Mouse (Mus musculus): ENCODE data around the gene Slc35e2. TPM values are rescaled to one million over a fixed set of nuclear protein-coding genes. Genes with fewer than 3 reads are reported as not detected.
"Not testable (repeated sequence)": the region's sequence is repeated elsewhere in the genome, so short reads cannot be mapped to it uniquely, and the experiment has no call there.

Gene Slc35e2
- polyA plus RNA-seq, 1 experiment from 2014 or later: 3.1 TPM

DNA sequence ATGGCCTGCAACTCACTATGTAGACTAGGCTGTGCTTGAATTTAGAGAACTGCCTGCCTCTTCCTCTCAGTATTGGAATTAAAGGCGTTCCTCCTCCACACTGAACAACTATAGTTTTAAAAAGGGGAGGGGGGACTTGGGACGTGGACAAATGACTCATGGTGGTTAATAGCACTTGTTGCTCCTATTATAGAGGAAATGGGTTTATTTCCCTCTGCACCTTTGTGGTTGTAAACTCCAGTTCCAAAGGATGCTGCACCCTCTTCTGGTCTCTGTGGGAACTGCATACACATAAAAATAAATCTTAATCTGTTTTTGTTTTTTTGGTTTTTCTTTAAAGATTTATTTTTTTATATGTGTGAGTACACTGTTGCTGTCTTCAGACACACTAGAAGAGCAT, 33.0 kb upstream of the Slc35e2 start:
- H3K27ac ChIP-seq (ENCODE audit: low read length): no peak overlapping the region
- H3K4me3 ChIP-seq (ENCODE audit: low read depth, low read length): no peak overlapping the region
- WGBS: 18% methylated on average over 2 of the region's 2 CpGs
- no peak for ATAC-seq
- TF ChIP-seq EP300 (IDR thresholded peaks at IDR 0.05) (0 out of 2 replicates have a peak, but pooled peaks have one; percentile 38), CTCF (IDR thresholded peaks at IDR 0.05) (peak; percentile 82)
- H3K36me3 ChIP-seq (ENCODE audit: insufficient read depth, low read length): no peaks in the 10 kb centered on the region
- H3K9me3 ChIP-seq (ENCODE audit: low read length): no peaks in the 10 kb centered on the region
- no peak overlapping the region for H3K4me2 ChIP-seq (replicated peaks; ENCODE audit: low read depth, low read length)
- DNase-seq (ENCODE audit: low spot score): peak; percentile 70
- H3K9ac ChIP-seq (replicated peaks; ENCODE audit: low read depth): no peak overlapping the region
- no peaks in the 10 kb centered on the region for H3K27me3 ChIP-seq (replicated peaks; ENCODE audit: insufficient read depth, low read length)
- H3K4me1 ChIP-seq (ENCODE audit: insufficient read depth, low read depth, low read length): peaks cover 13% of the 10 kb centered on the region; the same call in 1 of the 2 replicates

DNA sequence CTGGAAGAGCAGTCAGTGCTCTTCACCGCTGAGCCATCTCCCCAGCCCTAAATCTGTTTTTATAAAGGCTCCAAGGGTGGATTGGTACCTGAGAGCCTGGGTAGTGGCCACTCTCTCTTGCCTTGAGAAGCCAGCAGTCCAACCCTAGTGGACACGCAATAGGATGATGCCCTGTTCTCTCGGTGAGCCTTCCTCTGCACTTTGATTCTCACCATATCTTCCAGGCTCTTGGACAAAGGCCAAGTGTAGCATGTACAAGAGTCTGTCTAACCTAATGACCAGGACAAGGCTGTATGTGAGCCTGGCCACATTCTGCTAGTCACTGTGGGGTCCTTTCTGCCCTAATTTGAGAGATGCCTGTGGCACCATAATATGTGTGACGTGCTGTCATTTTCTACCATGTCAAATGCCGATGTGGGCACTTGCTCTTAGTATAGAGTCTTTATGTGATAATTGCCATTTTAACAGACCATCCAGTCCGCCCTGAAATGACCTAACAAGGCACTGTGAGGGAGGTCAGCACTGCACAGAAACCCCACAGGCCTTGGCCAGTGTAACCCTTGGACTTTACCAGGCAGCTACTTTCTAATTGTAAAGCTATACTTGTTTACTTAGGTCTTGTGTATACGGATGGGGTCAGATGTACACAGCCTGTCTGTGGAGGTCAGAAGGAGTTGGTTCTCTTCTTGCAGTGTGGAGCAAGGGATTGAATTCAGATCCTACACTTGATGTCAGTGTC, 32.4 kb upstream of the Slc35e2 start:
- Histone ChIP-seq H3K27me3 (replicated peaks; ENCODE audit: insufficient read depth, low read length) (no peaks in the 10 kb centered on the region), H3K4me3 (ENCODE audit: low read depth, low read length) (no peak overlapping the region), H3K36me3 (ENCODE audit: insufficient read depth, low read length) (no peaks in the 10 kb centered on the region), H3K27ac (ENCODE audit: low read length) (no peak overlapping the region), H3K9me3 (ENCODE audit: low read length) (no peaks in the 10 kb centered on the region), H3K4me1 (ENCODE audit: insufficient read depth, low read depth, low read length) (peaks cover 13% of the 10 kb centered on the region; the same call in 1 of the 2 replicates), H3K9ac (replicated peaks; ENCODE audit: low read depth) (no peak overlapping the region), H3K4me2 (replicated peaks; ENCODE audit: low read depth, low read length) (no peak overlapping the region)
- DNase-seq (ENCODE audit: low spot score) (no peak), ATAC-seq (no peak)
- TF ChIP-seq CTCF (IDR thresholded peaks at IDR 0.05) (no peak), EP300 (IDR thresholded peaks at IDR 0.05) (no peak)
- 90% methylated on average over 7 of the region's 7 CpGs for WGBS

DNA sequence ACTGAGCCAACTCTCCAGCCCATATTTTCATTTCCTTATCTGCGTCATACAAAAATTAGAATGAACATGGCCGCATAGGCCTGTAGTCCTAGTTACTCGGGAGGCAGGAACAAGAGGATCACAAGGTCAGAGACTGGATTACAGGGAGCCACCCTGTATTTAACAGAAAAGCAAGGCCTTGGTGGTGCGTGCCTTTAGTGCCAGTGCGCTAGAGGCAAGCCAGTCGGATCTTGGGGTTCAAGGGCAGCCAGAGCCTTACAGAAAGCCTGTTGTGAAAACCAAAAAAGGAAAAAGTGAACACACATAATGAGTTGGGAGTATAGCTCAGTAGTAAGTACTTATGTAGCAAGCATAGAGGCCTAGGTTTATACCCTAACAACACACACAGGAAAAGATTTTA, 31.4 kb upstream of the Slc35e2 start:
- no peak overlapping the region for H3K4me2 ChIP-seq (replicated peaks; ENCODE audit: low read depth, low read length)
- H3K27me3 ChIP-seq (replicated peaks; ENCODE audit: insufficient read depth, low read length): no peaks in the 10 kb centered on the region
- H3K36me3 ChIP-seq (ENCODE audit: insufficient read depth, low read length): no peaks in the 10 kb centered on the region
- 90% methylated on average over 6 of the region's 6 CpGs for WGBS
- no peaks in the 10 kb centered on the region for H3K9me3 ChIP-seq (ENCODE audit: low read length)
- H3K4me3 ChIP-seq (ENCODE audit: low read depth, low read length): no peak overlapping the region
- H3K4me1 ChIP-seq (ENCODE audit: insufficient read depth, low read depth, low read length): peaks cover 9% of the 10 kb centered on the region; the same call in 1 of the 2 replicates
- DNase-seq (ENCODE audit: low spot score) (no peak), ATAC-seq (no peak)
- H3K9ac ChIP-seq (replicated peaks; ENCODE audit: low read depth): no peak overlapping the region
- no peak for TF ChIP-seq EP300 (IDR thresholded peaks at IDR 0.05)
- TF ChIP-seq CTCF (IDR thresholded peaks at IDR 0.05): no peak
- no peak overlapping the region for H3K27ac ChIP-seq (ENCODE audit: low read length)

DNA sequence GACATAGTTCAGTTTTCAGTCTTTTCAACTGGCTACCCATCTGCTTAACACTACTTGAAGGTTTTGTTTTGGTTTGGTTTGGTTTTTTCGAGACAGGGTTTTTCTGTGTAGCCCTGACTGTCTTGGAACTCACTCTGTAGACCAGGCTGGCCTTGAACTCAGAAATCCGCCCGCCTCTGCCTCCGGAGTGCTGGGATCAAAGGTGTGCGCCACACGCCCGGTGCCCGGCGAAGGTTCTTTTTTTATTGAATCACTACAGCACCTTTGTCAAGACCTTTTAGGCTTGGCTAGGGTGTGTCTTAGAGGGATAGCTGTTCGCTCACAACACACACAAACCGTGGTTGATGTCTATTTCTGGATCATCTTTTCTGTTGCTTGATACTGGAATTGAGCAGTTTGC, 30.9 kb upstream of the Slc35e2 start:
- not testable (repeated sequence) for H3K4me2 ChIP-seq (replicated peaks; ENCODE audit: low read depth, low read length); H3K9ac ChIP-seq (replicated peaks; ENCODE audit: low read depth); H3K4me1 ChIP-seq (ENCODE audit: insufficient read depth, low read depth, low read length); H3K9me3 ChIP-seq (ENCODE audit: low read length); DNase-seq (ENCODE audit: low spot score); ATAC-seq; H3K27me3 ChIP-seq (replicated peaks; ENCODE audit: insufficient read depth, low read length); H3K36me3 ChIP-seq (ENCODE audit: insufficient read depth, low read length); H3K4me3 ChIP-seq (ENCODE audit: low read depth, low read length); H3K27ac ChIP-seq (ENCODE audit: low read length)
- WGBS: 92% methylated on average over 11 of the region's 11 CpGs

DNA sequence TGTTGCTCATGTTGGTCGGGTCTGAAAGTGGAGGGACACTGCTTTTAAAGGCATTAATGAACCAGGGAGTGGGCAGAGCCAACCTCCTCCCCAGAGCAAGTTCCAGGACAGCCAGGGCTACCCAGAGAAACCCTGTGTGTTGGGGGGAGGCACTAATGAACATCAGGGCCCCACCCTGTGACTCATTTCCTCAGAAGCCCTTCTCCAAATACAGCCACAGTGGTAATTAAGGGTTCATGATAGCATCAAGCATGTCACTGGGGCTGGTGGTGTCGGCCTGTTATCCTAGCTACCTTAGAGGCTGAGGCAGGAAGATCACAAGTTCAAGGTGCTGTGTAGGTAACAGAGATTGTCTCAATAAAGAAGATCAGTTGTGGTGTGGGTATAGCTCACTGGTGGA, 29.8 kb upstream of the Slc35e2 start:
- no peak overlapping the region for H3K9ac ChIP-seq (replicated peaks; ENCODE audit: low read depth)
- H3K27ac ChIP-seq (ENCODE audit: low read length): no peak overlapping the region
- ATAC-seq (peak; percentile 60), DNase-seq (ENCODE audit: low spot score) (peak; percentile 48)
- H3K27me3 ChIP-seq (replicated peaks; ENCODE audit: insufficient read depth, low read length): no peaks in the 10 kb centered on the region
- no peaks in the 10 kb centered on the region for H3K36me3 ChIP-seq (ENCODE audit: insufficient read depth, low read length)
- no peak overlapping the region for H3K4me2 ChIP-seq (replicated peaks; ENCODE audit: low read depth, low read length)
- no peaks in the 10 kb centered on the region for H3K9me3 ChIP-seq (ENCODE audit: low read length)
- WGBS: 60% methylated on average over 2 of the region's 2 CpGs
- H3K4me3 ChIP-seq (ENCODE audit: low read depth, low read length): no peak overlapping the region
- TF ChIP-seq CTCF (IDR thresholded peaks at IDR 0.05) (no peak), EP300 (IDR thresholded peaks at IDR 0.05) (no peak)
- H3K4me1 ChIP-seq (ENCODE audit: insufficient read depth, low read depth, low read length): 0 out of 2 replicates have a peak, but pooled peaks cover under 1% of the 10 kb centered on the region

DNA sequence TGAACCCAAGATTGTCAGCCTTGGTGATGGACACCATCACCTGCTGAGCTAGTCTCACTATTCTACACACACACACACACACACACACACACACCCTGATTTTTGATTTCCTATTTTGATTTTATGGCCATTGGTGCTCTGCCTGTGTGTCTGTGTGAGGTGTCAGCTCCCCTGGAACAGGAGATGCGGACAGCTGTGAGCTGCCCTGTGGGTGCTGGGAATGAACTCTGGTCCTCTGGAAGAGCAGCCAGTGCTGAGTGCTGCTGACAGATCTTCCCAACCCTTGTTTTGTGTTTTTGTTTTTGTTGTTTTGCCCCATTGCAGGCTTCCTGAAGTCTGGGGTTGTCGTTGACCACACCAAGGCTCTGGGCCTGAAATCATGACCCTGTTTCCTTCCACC, 28.1 kb upstream of the Slc35e2 start:
- Histone ChIP-seq H3K4me2 (replicated peaks; ENCODE audit: low read depth, low read length) (no peak overlapping the region), H3K27ac (ENCODE audit: low read length) (no peak overlapping the region), H3K9ac (replicated peaks; ENCODE audit: low read depth) (no peak overlapping the region), H3K9me3 (ENCODE audit: low read length) (no peaks in the 10 kb centered on the region), H3K4me1 (ENCODE audit: insufficient read depth, low read depth, low read length) (no peaks in the 10 kb centered on the region), H3K4me3 (ENCODE audit: low read depth, low read length) (no peak overlapping the region), H3K27me3 (replicated peaks; ENCODE audit: insufficient read depth, low read length) (no peaks in the 10 kb centered on the region), H3K36me3 (ENCODE audit: insufficient read depth, low read length) (peaks cover 10% of the 10 kb centered on the region; the same call in 1 of the 2 replicates)
- TF ChIP-seq CTCF (IDR thresholded peaks at IDR 0.05) (no peak), EP300 (IDR thresholded peaks at IDR 0.05) (no peak)
- 89% methylated on average over 2 of the region's 2 CpGs for WGBS
- DNase-seq (ENCODE audit: low spot score) (no peak), ATAC-seq (no peak)
